Mouse (Mus musculus): ENCODE measurements around the gene Fkbp8. TPM values are rescaled to one million over a fixed set of nuclear protein-coding genes. Genes with fewer than 3 reads are reported as not detected.

The Fkbp8 gene
- 422 and 440 TPM in 2 replicates for total RNA-seq (2014; rRNA removed; ENCODE audit: low replicate concordance)
- 195 and 200 TPM in 2 replicates for polyA plus RNA-seq (2015; fragmentation: Nextera tagmentation; extraction: Ambion mirVana)

DNA sequence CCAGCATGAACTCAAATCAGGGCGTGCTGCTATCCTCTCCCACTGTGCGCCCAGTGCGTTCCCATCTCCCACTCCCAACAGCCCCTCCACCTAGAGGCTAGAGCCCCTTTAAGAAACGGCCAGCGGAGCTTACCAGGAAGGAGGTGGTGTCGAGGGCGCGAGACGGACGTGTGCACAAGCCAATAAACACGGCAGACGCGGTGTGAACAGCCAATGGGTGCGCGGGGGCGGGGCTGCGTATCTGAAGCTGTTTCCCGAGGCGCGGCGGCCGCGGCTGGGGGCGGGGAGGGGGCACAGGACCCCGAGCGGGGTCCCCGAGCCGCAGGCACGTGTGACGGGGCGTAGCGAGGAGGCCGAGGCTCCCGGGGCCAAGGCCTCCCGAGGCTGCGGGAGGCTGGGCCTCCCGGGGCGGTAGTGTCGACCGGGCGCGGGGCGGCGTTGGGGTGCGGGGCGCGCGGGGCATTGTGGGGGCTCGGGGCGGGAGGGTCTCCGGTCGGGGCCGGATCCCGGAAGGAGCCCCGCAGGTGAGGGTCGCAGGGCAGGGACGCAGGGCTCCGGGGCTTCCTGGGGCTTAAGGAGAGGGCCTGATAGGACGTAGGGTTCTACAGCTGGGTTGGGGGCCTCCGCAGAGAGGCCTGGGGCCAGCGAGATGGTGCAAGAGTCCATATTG lies at the start of gene Fkbp8, which contains the start of gene Kxd1:
Gene Fkbp8 (plus strand): TSS at position 213 of the 670 bp plus-strand sequence.
Gene Kxd1 (minus strand): TSS at position 445 of the 670 bp plus-strand sequence.
- no peak for TF ChIP-seq CTCF (IDR thresholded peaks at IDR 0.05; ENCODE audit: low read depth)
- TF ChIP-seq EP300 (IDR thresholded peaks at IDR 0.05; ENCODE audit: low read depth), result peak; percentile 55; the same call in 1 of the 2 replicates

DNA sequence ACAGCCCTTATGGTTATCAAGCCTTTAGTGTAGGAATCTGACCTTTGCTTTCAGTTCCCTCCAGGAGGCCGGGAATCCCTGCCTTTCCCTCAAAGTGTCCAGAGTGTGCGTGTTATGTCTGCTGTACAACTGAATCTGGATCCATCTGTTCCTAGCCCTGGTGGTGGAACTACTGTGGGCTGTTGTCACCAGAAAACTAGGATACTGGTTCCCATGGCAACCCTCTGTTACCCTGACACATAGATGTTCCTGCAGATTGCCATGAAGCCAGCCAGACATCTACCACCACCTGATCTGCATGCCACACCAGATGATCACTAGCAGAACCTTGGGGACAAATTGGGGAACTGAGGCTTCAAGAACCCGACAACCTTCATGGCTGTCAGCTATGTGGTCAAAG lies 45.6 kb upstream of the Fkbp8 start:
- no peak overlapping the region for H3K4me2 ChIP-seq (ENCODE audit: low read depth, low read length)
- no peaks in the 10 kb centered on the region for H3K36me3 ChIP-seq (replicated peaks; ENCODE audit: control insufficient read depth, insufficient read depth, low read length)
- H3K9me3 ChIP-seq (replicated peaks; ENCODE audit: control insufficient read depth, low read length), result no peaks in the 10 kb centered on the region
- ATAC-seq (ENCODE audit: insufficient read depth, low read depth) (no peak), DNase-seq (ENCODE audit: low spot score) (no peak)
- peaks cover 58% of the 10 kb centered on the region for H3K27me3 ChIP-seq (ENCODE audit: control insufficient read depth, insufficient read depth, low read length)
- no peak overlapping the region for H3K27ac ChIP-seq (ENCODE audit: low read depth)
- peaks cover 6% of the 10 kb centered on the region; the same call in 1 of the 2 replicates for H3K4me1 ChIP-seq (ENCODE audit: control insufficient read depth, insufficient read depth)
- TF ChIP-seq EP300 (IDR thresholded peaks at IDR 0.05; ENCODE audit: low read depth) (no peak), CTCF (IDR thresholded peaks at IDR 0.05; ENCODE audit: low read depth) (no peak)
- 64% methylated on average over 3 of the region's 3 CpGs for WGBS
- no peak overlapping the region for H3K9ac ChIP-seq (replicated peaks; ENCODE audit: low read depth, low read length)
- no peak overlapping the region for H3K4me3 ChIP-seq (ENCODE audit: low read depth, low read length)

More for the DNA sequence above, at the start of gene Fkbp8, which contains the start of gene Kxd1:
- DNase-seq (ENCODE audit: low spot score) (peak; percentile 92), ATAC-seq (ENCODE audit: insufficient read depth, low read depth) (peak; percentile 90)
- Histone ChIP-seq H3K4me2 (ENCODE audit: low read depth, low read length) (peak within 1 kb of the TSS; percentile 78), H3K27me3 (ENCODE audit: control insufficient read depth, insufficient read depth, low read length) (no peaks in the 10 kb centered on the region), H3K4me3 (ENCODE audit: low read depth, low read length) (peak within 1 kb of the TSS; percentile 96), H3K36me3 (replicated peaks; ENCODE audit: control insufficient read depth, insufficient read depth, low read length) (peaks cover 31% of the 10 kb centered on the region), H3K27ac (ENCODE audit: low read depth) (peak within 1 kb of the TSS; percentile 86), H3K4me1 (ENCODE audit: control insufficient read depth, insufficient read depth) (peaks cover 13% of the 10 kb centered on the region), H3K9ac (replicated peaks; ENCODE audit: low read depth, low read length) (peak within 1 kb of the TSS; percentile 95), H3K9me3 (replicated peaks; ENCODE audit: control insufficient read depth, low read length) (no peaks in the 10 kb centered on the region)
- under 1% methylated on average over 55 of the region's 61 CpGs for WGBS

DNA sequence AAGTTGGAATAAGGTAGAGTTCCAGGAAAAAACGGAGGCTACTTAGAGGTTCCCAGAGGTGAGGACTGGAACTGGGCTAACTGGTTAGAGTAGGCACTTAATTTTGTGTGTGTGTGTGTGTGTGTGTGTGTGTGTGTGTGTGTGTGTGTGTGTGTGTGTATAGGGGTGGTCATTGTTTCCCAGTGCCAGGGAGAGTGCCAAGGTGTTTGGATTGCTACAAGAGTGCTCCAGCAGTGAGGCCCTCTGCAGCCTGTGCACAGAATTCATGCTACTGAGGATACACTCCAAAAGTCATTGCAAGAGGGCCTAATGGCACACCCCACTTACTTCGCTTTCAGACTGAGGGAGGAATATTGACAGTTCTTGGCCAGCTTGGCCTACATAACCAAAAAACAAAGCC lies 44.6 kb upstream of the Fkbp8 start:
- Histone ChIP-seq H3K36me3 (replicated peaks; ENCODE audit: control insufficient read depth, insufficient read depth, low read length) (no peaks in the 10 kb centered on the region), H3K4me1 (ENCODE audit: control insufficient read depth, insufficient read depth) (peaks cover 3% of the 10 kb centered on the region; the same call in 1 of the 2 replicates), H3K9me3 (replicated peaks; ENCODE audit: control insufficient read depth, low read length) (no peaks in the 10 kb centered on the region), H3K4me3 (ENCODE audit: low read depth, low read length) (no peak overlapping the region), H3K27ac (ENCODE audit: low read depth) (no peak overlapping the region), H3K9ac (replicated peaks; ENCODE audit: low read depth, low read length) (no peak overlapping the region), H3K27me3 (ENCODE audit: control insufficient read depth, insufficient read depth, low read length) (peaks cover 67% of the 10 kb centered on the region), H3K4me2 (ENCODE audit: low read depth, low read length) (no peak overlapping the region)
- ATAC-seq (ENCODE audit: insufficient read depth, low read depth) (no peak), DNase-seq (ENCODE audit: low spot score) (no peak)
- TF ChIP-seq CTCF (IDR thresholded peaks at IDR 0.05; ENCODE audit: low read depth) (no peak), EP300 (IDR thresholded peaks at IDR 0.05; ENCODE audit: low read depth) (no peak)
- WGBS, result 44% methylated on average over 2 of the region's 2 CpGs

DNA sequence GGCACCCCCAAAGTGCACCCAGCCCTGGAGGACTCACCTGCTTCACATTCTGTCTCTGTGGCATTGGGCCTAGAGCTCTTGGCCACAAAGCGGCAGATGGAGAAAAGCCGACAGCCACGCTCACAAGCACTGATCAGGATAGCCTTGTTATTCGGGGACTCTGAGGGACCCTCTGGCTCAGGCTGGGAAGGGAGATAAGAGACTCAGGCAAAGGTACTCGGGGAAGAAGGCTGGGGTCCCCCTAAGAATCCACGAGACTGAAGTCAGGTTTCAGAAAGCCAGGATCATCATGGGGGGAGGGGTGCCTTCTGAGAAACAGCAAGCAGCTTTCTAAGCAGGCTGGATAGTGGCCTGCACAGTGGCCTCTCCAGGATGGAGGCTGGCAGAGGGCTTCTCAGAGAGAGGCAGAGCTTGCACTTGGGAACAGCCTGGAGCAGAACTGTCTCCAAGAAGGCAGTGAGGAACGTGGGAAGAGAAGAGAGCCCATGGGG lies 41.3 kb upstream of the Fkbp8 start:
- Histone ChIP-seq H3K36me3 (replicated peaks; ENCODE audit: control insufficient read depth, insufficient read depth, low read length) (no peaks in the 10 kb centered on the region), H3K27ac (ENCODE audit: low read depth) (no peak overlapping the region), H3K9me3 (replicated peaks; ENCODE audit: control insufficient read depth, low read length) (no peaks in the 10 kb centered on the region), H3K9ac (replicated peaks; ENCODE audit: low read depth, low read length) (no peak overlapping the region), H3K4me2 (ENCODE audit: low read depth, low read length) (no peak overlapping the region), H3K27me3 (ENCODE audit: control insufficient read depth, insufficient read depth, low read length) (peaks cover 94% of the 10 kb centered on the region), H3K4me3 (ENCODE audit: low read depth, low read length) (no peak overlapping the region), H3K4me1 (ENCODE audit: control insufficient read depth, insufficient read depth) (peaks cover 15% of the 10 kb centered on the region)
- 52% methylated on average over 7 of the region's 7 CpGs for WGBS
- DNase-seq (ENCODE audit: low spot score) (no peak), ATAC-seq (ENCODE audit: insufficient read depth, low read depth) (no peak)
- TF ChIP-seq EP300 (IDR thresholded peaks at IDR 0.05; ENCODE audit: low read depth) (no peak), CTCF (IDR thresholded peaks at IDR 0.05; ENCODE audit: low read depth) (no peak)

DNA sequence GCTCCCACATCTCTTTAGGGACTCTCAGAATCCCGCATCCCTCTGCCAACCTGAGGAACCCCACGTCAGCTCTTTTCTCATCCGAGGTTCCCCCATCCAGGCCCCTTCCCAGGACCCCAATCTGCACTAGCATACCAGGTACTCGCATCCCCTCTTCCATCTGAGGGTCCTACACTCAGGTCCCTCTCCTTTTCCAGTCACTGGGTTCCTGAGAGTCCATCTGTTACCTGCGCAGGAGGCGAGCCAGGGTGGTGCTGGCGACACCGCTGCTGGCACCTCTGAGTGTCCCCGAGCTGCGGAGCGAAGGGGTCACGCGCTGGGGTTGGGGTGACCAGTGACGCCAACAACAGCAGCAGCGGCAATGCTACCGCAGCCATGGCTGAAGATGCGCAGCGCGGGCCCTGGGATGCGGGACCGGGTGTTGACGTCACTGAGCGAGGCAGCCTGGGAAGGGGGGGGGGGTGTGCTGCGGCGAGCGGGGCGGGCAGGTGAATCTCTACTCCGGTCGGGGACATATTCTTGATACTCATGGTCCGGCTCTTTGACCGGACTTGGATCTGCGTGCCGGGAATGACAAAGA lies 40.5 kb upstream of the Fkbp8 start, which contains the start of gene Tmem59l:
Gene Tmem59l (minus strand): TSS at position 418 of the 580 bp plus-strand sequence.
- WGBS, result 8% methylated on average over 33 of the region's 33 CpGs
- DNase-seq (ENCODE audit: low spot score) (no peak), ATAC-seq (ENCODE audit: insufficient read depth, low read depth) (no peak)
- Histone ChIP-seq H3K9me3 (replicated peaks; ENCODE audit: control insufficient read depth, low read length) (no peaks in the 10 kb centered on the region), H3K4me3 (ENCODE audit: low read depth, low read length) (peak within 1 kb of the TSS; percentile 38), H3K4me1 (ENCODE audit: control insufficient read depth, insufficient read depth) (peaks cover 15% of the 10 kb centered on the region), H3K4me2 (ENCODE audit: low read depth, low read length) (peak within 1 kb of the TSS; percentile 57), H3K27me3 (ENCODE audit: control insufficient read depth, insufficient read depth, low read length) (peaks cover 95% of the 10 kb centered on the region), H3K36me3 (replicated peaks; ENCODE audit: control insufficient read depth, insufficient read depth, low read length) (no peaks in the 10 kb centered on the region), H3K27ac (ENCODE audit: low read depth) (no peak within 1 kb of the TSS), H3K9ac (replicated peaks; ENCODE audit: low read depth, low read length) (no peak within 1 kb of the TSS)
- no peak for TF ChIP-seq EP300 (IDR thresholded peaks at IDR 0.05; ENCODE audit: low read depth)
- TF ChIP-seq CTCF (IDR thresholded peaks at IDR 0.05; ENCODE audit: low read depth), result no peak
